Mouse (Mus musculus): Measurements from ENCODE around the gene Gm45140. TPM values are rescaled to one million over a fixed set of nuclear protein-coding genes. Genes with fewer than 3 reads are reported as not detected.

Gene Gm45140
- 0.96 TPM in 2 replicates for polyA plus RNA-seq (2012; rRNA removed; ENCODE audit: low replicate concordance)

DNA sequence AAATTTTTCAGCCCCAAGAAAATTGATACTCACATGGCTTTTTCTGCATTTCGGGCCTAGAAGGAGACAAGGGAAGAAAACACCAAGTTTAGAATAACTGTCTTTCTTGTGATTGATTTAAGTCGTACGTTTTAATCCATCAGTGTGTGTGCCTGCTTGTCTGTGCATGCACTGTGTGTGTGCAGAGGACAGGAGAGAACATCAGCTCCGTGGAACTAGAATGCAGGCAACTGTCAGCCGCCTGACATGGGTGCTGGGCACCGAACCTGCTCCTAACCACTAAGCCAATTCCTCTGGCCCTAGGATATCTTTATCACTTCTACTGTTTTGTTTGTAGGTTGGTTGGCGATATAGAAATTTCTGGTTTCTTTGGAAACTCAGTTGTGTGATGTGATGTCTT lies at the start of gene Gm45140:
Gene Gm45140, minus strand, starts transcription at position 101 of the 400 bp plus-strand sequence.

DNA sequence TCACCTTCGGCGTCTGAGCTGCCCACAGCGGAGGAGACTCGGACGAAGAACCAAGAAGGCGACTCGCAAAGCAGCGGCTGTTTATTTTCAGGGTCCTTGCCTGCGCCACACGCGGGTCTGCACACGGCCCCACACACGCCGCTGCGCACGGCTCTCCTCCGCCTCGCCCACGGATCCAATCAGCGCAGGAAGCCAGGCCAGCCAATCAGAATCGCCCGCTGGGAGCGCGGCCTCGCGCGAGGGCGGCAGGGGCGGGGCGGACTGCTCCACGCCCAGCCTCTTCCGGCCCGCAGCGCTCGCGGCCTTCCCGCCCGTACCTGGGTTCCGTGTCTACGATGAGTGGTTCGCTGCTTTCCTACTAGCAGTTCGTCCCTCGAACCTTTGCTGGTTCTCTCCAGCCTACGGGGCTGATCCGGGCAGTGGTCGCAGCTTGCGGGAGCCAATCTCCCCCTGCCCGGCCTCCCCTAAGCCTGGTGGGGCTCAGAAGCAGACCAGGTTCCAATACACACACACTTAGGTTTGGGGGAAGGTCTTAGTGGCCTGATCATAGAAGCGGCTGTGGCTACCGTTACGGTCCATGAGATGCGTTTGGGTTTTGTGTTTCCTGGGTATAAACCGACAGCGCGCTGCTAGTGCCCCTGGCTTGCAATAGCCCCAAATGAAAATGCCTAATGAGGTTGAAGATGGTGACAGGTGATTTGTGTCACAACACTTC lies 15.5 kb upstream of the Gm45140 start, which contains the start of gene Cnbp:
Gene Cnbp, minus strand, starts transcription at position 207 of the 715 bp plus-strand sequence.

DNA sequence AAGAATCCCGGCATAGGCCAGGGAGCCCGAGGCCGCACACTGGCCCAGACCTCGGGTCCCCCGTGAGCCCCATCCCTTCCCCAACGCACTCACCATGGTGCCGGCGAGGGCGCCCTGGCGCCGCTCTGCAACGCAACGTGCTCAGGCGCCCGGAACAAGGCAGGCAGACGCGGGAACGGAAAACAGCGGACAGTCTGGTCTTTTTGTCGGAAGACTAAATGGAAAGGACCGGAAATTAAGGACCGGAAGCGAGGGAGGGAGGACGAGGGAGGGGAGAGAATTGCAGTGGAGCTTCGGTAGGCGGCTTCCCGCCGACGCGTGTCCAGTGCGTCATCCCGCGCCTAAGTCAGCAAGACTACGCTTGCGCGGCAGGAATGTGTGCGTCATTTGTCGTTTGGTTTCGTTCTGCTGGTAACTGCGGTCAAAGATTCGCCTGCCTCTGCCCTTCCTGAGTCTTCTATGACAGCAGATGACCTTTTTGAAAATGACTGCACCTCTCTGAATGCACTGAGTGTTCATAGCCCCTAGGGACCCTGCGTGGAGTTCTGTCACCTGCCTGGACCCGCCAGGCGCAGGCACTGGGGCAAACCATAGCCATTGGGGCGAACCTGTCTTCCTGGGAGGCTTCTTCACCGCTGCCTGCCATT lies 3.1 kb upstream of the Gm45140 start, which contains the start of gene Isy1:
Gene Isy1, minus strand, starts transcription at position 248 of the 647 bp plus-strand sequence.

DNA sequence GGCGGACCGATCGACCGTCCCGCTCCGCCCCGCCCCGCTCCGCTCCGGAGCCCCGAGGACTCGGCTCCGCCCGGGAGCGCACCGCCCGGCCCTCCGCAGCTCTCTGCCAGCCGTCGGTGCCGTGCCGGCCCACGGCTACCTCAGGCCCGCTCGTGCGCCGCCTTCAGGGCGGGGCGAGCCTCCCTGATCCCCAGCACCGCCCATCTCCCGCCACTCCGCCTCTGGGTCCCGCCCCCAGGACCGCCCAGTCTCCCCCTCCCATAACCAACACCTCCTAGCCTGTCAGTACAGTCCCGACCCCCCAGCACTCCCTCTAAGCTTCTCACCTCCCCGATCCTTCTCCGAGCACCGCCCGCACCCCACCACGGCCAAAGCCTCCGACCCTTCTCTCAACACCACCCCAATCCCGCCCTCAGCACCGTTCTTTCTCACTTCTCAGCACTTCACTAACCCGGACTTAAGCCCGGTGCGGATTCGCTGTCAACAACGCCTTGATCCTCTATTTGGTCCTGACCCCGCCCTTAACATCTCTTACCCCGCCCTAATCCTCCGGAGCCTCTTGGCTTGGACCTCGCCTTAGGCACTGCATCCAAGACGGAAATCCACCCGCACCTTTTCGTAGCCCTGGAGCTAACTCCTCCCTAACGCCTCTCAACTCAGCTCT lies 23.8 kb downstream of the Gm45140 start, which contains the start of gene Rab43:
Gene Rab43, minus strand, starts transcription at position 490 of the 664 bp plus-strand sequence.

DNA sequence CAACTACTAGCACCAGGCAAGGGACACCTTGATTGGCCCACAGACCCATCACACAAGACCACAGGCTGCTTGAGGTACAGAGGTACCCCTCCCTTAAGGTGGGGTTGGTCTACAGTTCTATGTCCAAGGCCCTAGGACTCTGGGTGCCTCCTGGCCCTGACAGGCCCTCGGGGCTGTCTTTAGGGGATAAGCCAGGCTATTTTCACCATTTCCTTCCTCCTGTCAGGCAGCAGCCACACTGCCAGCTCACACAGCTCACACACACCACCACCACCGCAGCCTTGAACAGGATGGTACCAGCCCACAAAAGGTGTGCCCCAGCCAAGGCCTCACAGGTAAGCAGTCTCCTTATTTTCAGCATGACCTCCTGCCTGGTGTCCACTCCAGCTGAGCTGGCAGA lies 57.8 kb downstream of the Gm45140 start, which contains the start of gene Gp9:
Gene Gp9, plus strand, starts transcription at position 231 of the 400 bp plus-strand sequence.

Other genes starting within 250 kb of the Gm45140 start
- 0.64 and 4.4 TPM in 2 replicates for gene Prokr1, start 245.1 kb downstream of the Gm45140 start, polyA plus RNA-seq (2012; rRNA removed; ENCODE audit: low replicate concordance)
- gene Aplf, start 163.6 kb downstream of the Gm45140 start, polyA plus RNA-seq (2012; rRNA removed; ENCODE audit: low replicate concordance), result 4.2 and 8.2 TPM in 2 replicates
- 4.4 and 10.0 TPM in 2 replicates for gene Efcc1, start 104.9 kb downstream of the Gm45140 start, polyA plus RNA-seq (2012; rRNA removed; ENCODE audit: low replicate concordance)
- gene Gp9, start 57.7 kb downstream of the Gm45140 start, polyA plus RNA-seq (2012; rRNA removed; ENCODE audit: low replicate concordance), result 0.24 and 0.37 TPM in 2 replicates
- 32.2 and 82.0 TPM in 2 replicates for gene Rab43, start 23.6 kb downstream of the Gm45140 start, polyA plus RNA-seq (2012; rRNA removed; ENCODE audit: low replicate concordance)
- 19.5 and 37.6 TPM in 2 replicates for gene Isy1, start 3.0 kb upstream of the Gm45140 start, polyA plus RNA-seq (2012; rRNA removed; ENCODE audit: low replicate concordance)
- 283 and 361 TPM in 2 replicates for gene Cnbp, start 15.3 kb upstream of the Gm45140 start, polyA plus RNA-seq (2012; rRNA removed; ENCODE audit: low replicate concordance)
- gene Copg1, start 52.0 kb upstream of the Gm45140 start, polyA plus RNA-seq (2012; rRNA removed; ENCODE audit: low replicate concordance), result 51.5 and 110 TPM in 2 replicates
- 24.3 and 32.6 TPM in 2 replicates for gene Hmces, start 78.1 kb upstream of the Gm45140 start, polyA plus RNA-seq (2012; rRNA removed; ENCODE audit: low replicate concordance)
- gene H1fx, start 145.8 kb upstream of the Gm45140 start, polyA plus RNA-seq (2012; rRNA removed; ENCODE audit: low replicate concordance), result 10.7 and 20.5 TPM in 2 replicates
- gene Rab7, start 209.5 kb upstream of the Gm45140 start, polyA plus RNA-seq (2012; rRNA removed; ENCODE audit: low replicate concordance), result 266 and 279 TPM in 2 replicates
- 97.4 and 252 TPM in 2 replicates for gene Rpn1, start 248.7 kb upstream of the Gm45140 start, polyA plus RNA-seq (2012; rRNA removed; ENCODE audit: low replicate concordance)